Mouse (Mus musculus) heart, postnatal 0 days (tissue): ENCODE measurements around the gene Dnah2. TPM values are rescaled to one million over a fixed set of nuclear protein-coding genes. Genes with fewer than 3 reads are reported as not detected.
A peak's percentile ranks its signal among the peaks of the same experiment; 100 is the strongest.

Experiments used
- ATAC-seq: fragments of 200-750 bp; cut with Nextera tagmentation; 2 replicates; pipeline ENCODE4 v1.8.0; 2017; ENCODE audit warnings: low read depth, moderate number of reproducible peaks, moderate library complexity; ENCODE audit not compliant: insufficient read depth
- DNase-seq: peaks from one replicate; pipeline ENCODE4 v3.0.0-alpha.2; 2016; ENCODE audit warnings: low spot score
- H3K27ac ChIP-seq: fragments of 300-500 bp; sonication (generic); 2 replicates; pipeline ENCODE4 v1.5.1; 2014; ENCODE audit warnings: low read depth, mild to moderate bottlenecking
- H3K27me3 ChIP-seq: fragments of 300-500 bp; sonication (generic); 2 replicates; pipeline ENCODE4 v1.6.1; 2014; ENCODE audit warnings: low read length, mixed read lengths; ENCODE audit not compliant: control insufficient read depth, insufficient read depth
- H3K36me3 ChIP-seq: fragments of 300-500 bp; sonication (generic); replicated peaks from 2 replicates; pipeline ENCODE4 v1.6.1; 2014; ENCODE audit warnings: low read length, mixed read lengths; ENCODE audit not compliant: control insufficient read depth, insufficient read depth
- H3K4me1 ChIP-seq: fragments of 300-500 bp; sonication (generic); 2 replicates; pipeline ENCODE4 v1.6.1; 2014; ENCODE audit warnings: antibody characterized with exemption; ENCODE audit not compliant: control insufficient read depth, insufficient read depth
- H3K4me2 ChIP-seq: fragments of 300-500 bp; sonication (generic); 2 replicates; pipeline ENCODE4 v1.6.1; 2014; ENCODE audit warnings: low read depth, mild to moderate bottlenecking, low read length, moderate library complexity
- H3K4me3 ChIP-seq: fragments of 300-500 bp; sonication (generic); 2 replicates; pipeline ENCODE4 v1.5.1; 2014; ENCODE audit warnings: low read depth, low read length
- H3K9ac ChIP-seq: fragments of 300-500 bp; sonication (generic); replicated peaks from 2 replicates; pipeline ENCODE4 v1.6.1; 2014; ENCODE audit warnings: low read depth, low read length, mixed read lengths
- H3K9me3 ChIP-seq: fragments of 300-500 bp; sonication (generic); replicated peaks from 2 replicates; pipeline ENCODE4 v1.6.1; 2016; ENCODE audit warnings: low read length; ENCODE audit not compliant: control insufficient read depth
- CTCF ChIP-seq: IDR thresholded peaks from 2 replicates; pipeline ENCODE4 v1.5.1; 2016; ENCODE audit warnings: antibody characterized with exemption, control low read depth, low read depth
- EP300 ChIP-seq: IDR thresholded peaks from 2 replicates; pipeline ENCODE4 v1.6.1; 2016; ENCODE audit warnings: antibody characterized with exemption, low read depth
- WGBS: fragments of 180-500 bp; shearing (Covaris S2); extraction: QIAGEN DNeasy Blood & Tissue Kit; methylation state at CpG from one replicate; pipeline ENCODE4 v1.1.7; 2014; 5-methylcytosine and 5-hydroxymethylcytosine counted together
- polyA plus RNA-seq: library from polyadenylated mRNA; unstranded; fragments of >200 nt; fragmentation: Nextera tagmentation; extraction: Ambion mirVana; gene quantifications from 2 replicates; pipeline ENCODE4 v1.2.1, GENCODE M21; 2015
- total RNA-seq: library from RNA; depleted of rRNA; stranded (reverse); fragments of >200 nt; gene quantifications from 2 replicates; pipeline ENCODE4 v1.2.3, GENCODE M21; 2014; ENCODE audit warnings: low replicate concordance

The Dnah2 gene
- total and polyA plus RNA-seq, 2 experiments from 2014 or later, result 0.03 TPM; not detected in 1

GRCm38 (mm10) chr11:69582230-69582805 lies 33.4 kb upstream of the Dnah2 start:
- H3K4me2 ChIP-seq, result peak overlapping the region; percentile 98
- ATAC-seq (no peak), DNase-seq (no peak)
- H3K9ac ChIP-seq, result peak overlapping the region; percentile 77
- WGBS, result 49% methylated on average over 9 of the region's 9 CpGs
- H3K9me3 ChIP-seq, result no peaks in the 10 kb centered on the region
- H3K36me3 ChIP-seq, result peaks cover 3% of the 10 kb centered on the region
- no peaks in the 10 kb centered on the region for H3K27me3 ChIP-seq
- TF ChIP-seq EP300, result no peak
- no peak for TF ChIP-seq CTCF
- no peak overlapping the region for H3K27ac ChIP-seq
- peaks cover 20% of the 10 kb centered on the region; the same call in 1 of the 2 replicates for H3K4me1 ChIP-seq
- H3K4me3 ChIP-seq, result peak overlapping the region; percentile 72

- Histone ChIP-seq H3K4me3 (peak overlapping the region; percentile 72), H3K27me3 (no peaks in the 10 kb centered on the region), H3K9me3 (no peaks in the 10 kb centered on the region), H3K4me1 (peaks cover 20% of the 10 kb centered on the region; the same call in 1 of the 2 replicates), H3K4me2 (peak overlapping the region; percentile 98), H3K27ac (peak overlapping the region; percentile 98), H3K9ac (peak overlapping the region; percentile 77), H3K36me3 (no peaks in the 10 kb centered on the region; the same call in none of the 2 replicates)
- no peak for DNase-seq
- WGBS, result 0% methylated on average over 8 of the region's 8 CpGs
- no peak for ATAC-seq
- TF ChIP-seq EP300 (no peak), CTCF (no peak)
Observed at GRCm38 (mm10) chr11:69581814-69582213, 32.9 kb upstream of the Dnah2 start.

GRCm38 (mm10) chr11:69581147-69581688 lies 32.3 kb upstream of the Dnah2 start:
- peak; percentile 84 for ATAC-seq
- peak overlapping the region; percentile 98 for H3K4me2 ChIP-seq
- H3K36me3 ChIP-seq, result no peaks in the 10 kb centered on the region; the same call in none of the 2 replicates
- TF ChIP-seq CTCF, result no peak
- peak; percentile 63; the same call in 1 of the 2 replicates for TF ChIP-seq EP300
- peak; percentile 96 for DNase-seq
- peak overlapping the region; percentile 72 for H3K4me3 ChIP-seq
- peak overlapping the region; percentile 77 for H3K9ac ChIP-seq
- peaks cover 20% of the 10 kb centered on the region; the same call in 1 of the 2 replicates for H3K4me1 ChIP-seq
- H3K27ac ChIP-seq, result peak overlapping the region; percentile 98
- WGBS, result under 1% methylated on average over 36 of the region's 36 CpGs
- H3K27me3 ChIP-seq, result no peaks in the 10 kb centered on the region
- no peaks in the 10 kb centered on the region for H3K9me3 ChIP-seq

- TF ChIP-seq EP300, result no peak
- no peak for TF ChIP-seq CTCF
- Histone ChIP-seq H3K27ac (peak overlapping the region; percentile 98), H3K4me3 (peak overlapping the region; percentile 72), H3K4me2 (peak overlapping the region; percentile 98), H3K36me3 (no peaks in the 10 kb centered on the region; the same call in none of the 2 replicates), H3K4me1 (peaks cover 20% of the 10 kb centered on the region; the same call in 1 of the 2 replicates), H3K27me3 (no peaks in the 10 kb centered on the region), H3K9me3 (no peaks in the 10 kb centered on the region), H3K9ac (peak overlapping the region; percentile 77)
- DNase-seq (peak; percentile 8), ATAC-seq (no peak)
- under 1% methylated on average over 25 of the region's 25 CpGs for WGBS
Observed at GRCm38 (mm10) chr11:69580572-69581146, 31.7 kb upstream of the Dnah2 start.

DNA sequence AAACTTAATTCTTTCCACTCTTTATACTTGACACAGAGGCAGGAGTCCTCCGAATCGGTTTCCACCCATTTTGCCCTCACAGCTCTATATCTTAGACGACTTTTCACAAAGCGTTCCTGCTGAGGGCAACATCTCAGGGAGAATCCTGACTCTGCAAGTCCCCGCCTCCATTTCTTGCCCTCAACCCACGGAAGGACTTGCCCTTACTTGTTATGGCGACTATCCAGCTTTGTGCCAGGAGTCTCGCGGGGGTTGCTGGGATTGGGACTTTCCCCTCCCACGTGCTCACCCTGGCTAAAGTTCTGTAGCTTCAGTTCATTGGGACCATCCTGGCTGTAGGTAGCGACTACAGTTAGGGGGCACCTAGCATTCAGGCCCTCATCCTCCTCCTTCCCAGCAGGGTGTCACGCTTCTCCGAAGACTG lies 31.2 kb upstream of the Dnah2 start, which contains the start of the genes Wrap53 and Trp53:
Gene Wrap53 (minus strand): TSS at position 165 of the 424 bp plus-strand sequence.
Gene Trp53 (plus strand): TSS at position 269 of the 424 bp plus-strand sequence.
- peak; percentile 56; the same call in 1 of the 2 replicates for TF ChIP-seq EP300
- TF ChIP-seq CTCF, result no peak
- H3K4me1 ChIP-seq, result peaks cover 20% of the 10 kb centered on the region; the same call in 1 of the 2 replicates
- peak within 1 kb of the TSS; percentile 98 for H3K27ac ChIP-seq
- ATAC-seq (peak; percentile 69), DNase-seq (peak; percentile 97)
- no peaks in the 10 kb centered on the region for H3K9me3 ChIP-seq
- peak within 1 kb of the TSS; percentile 77 for H3K9ac ChIP-seq
- H3K4me3 ChIP-seq, result peak within 1 kb of the TSS; percentile 72
- WGBS, result under 1% methylated on average over 13 of the region's 13 CpGs
- no peaks in the 10 kb centered on the region; the same call in none of the 2 replicates for H3K36me3 ChIP-seq
- no peaks in the 10 kb centered on the region for H3K27me3 ChIP-seq
- H3K4me2 ChIP-seq, result peak within 1 kb of the TSS; percentile 98
